Mouse (Mus musculus): ENCODE data around the gene Nckap5.

Gene Nckap5

DNA sequence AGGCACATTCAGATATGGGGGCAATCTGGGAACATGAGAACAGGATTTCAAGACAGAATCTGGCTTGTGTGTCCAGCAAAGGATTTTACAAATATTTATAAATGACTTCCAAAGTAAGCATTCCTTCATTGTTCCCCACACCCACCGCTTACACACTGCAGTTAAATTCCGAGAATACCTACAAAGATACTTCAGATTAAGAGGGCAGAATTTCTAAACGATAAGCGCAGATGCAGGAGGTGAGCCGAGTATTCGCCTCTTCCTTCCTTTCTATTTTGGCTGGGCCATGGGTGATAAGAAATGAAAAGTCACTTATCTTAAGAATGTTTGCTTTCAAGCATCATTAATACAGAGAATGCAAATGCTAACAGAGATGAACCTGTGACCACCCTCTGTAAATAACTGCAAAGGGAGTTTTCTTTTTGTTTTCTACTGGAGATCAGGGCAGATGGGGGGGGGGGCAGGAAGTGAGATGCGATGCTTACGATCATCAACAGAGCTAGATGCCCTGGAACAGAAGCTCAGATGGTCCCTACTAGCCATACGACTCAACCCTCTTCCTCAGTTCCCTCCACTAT lies 213.0 kb downstream of the Nckap5 start:
- no peak for DNase-seq (ENCODE audit: low spot score)

- DNase-seq (ENCODE audit: low spot score): no peak
Measured at GRCm38 (mm10) chr1:126616964-126617363, 213.6 kb downstream of the Nckap5 start.

DNA sequence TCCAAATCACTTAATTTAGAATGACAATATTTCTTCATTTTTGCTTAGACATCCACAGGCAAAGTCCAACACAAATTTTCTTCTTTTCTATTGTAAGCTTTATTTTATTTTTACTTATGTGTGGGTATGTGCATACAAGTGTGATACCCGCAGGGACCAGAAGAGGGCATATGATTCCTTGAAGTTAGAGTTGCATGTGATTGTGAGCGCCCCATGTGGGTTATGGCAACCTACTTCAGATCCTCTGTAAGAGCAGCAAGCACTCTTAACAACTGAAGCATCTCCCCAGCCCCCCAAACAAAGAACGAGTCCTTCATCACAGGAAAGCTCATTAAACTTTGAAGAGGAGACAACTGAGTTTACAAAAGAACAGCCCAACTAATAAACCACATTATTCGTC lies 217.7 kb downstream of the Nckap5 start:
- no peak for DNase-seq (ENCODE audit: low spot score)

DNA sequence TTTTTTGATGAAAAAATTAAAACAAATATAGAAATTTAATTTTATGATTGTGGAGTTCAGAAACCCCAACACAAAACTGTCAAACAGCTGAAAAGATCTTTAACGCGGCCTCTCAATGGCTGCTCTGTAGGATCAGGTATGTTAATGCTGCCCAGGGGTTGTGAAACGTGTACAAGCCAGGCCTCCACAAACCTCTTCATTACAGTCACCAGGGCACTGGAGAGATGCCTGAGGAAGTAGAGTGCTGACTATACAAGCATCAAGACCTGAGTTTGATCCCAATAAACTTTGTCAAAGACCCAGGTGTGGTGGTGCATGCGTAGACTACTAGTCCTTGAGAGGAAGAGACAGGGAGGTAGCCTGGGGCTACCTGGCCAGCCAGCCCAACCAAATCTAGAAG lies 222.0 kb downstream of the Nckap5 start:
- no peak for DNase-seq (ENCODE audit: low spot score)

DNA sequence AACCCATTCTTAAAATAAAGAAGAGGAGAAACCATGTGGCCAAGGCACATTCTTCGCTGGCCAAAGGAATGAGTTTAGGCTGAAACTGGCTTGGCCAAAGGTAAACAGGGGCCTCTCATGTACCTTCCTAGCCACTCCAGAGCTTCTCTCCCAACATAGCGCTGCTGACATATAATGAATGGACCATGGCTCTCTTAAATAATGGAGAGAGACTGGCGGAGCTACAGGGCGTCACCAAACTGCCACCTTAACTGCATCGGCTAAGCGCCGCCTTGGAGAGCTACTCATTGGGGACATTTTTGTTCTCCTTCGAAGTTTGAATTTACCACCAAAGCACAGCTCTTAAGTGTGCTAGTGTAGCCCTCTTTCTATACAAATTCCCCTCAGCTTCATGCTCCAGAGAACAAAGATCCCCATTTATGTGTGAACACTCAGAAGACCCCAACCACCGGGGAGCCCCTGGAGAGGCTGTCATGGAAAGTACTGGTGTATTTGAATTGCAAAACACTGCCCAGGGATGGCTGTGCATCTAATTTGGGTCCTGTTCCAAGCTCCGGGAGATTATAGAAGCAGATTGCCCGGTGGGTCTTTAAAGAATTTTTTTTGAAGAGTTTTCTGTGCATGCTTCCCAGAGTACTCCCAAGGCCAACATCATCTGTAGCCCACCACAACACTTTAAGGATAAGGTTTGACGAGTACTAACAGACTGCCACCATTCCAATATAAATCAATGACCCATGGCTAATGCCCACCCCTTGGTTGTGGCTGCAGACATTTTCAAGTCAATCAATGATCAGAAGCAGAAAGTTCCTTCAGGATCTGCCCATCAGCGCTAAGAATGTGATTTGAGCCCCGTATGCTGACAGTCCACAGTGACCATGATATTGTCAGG lies 224.2 kb downstream of the Nckap5 start:
- no peak for DNase-seq (ENCODE audit: low spot score)

- DNase-seq (ENCODE audit: low spot score): no peak
Measured at GRCm38 (mm10) chr1:126604551-126604950, 226.0 kb downstream of the Nckap5 start.

DNA sequence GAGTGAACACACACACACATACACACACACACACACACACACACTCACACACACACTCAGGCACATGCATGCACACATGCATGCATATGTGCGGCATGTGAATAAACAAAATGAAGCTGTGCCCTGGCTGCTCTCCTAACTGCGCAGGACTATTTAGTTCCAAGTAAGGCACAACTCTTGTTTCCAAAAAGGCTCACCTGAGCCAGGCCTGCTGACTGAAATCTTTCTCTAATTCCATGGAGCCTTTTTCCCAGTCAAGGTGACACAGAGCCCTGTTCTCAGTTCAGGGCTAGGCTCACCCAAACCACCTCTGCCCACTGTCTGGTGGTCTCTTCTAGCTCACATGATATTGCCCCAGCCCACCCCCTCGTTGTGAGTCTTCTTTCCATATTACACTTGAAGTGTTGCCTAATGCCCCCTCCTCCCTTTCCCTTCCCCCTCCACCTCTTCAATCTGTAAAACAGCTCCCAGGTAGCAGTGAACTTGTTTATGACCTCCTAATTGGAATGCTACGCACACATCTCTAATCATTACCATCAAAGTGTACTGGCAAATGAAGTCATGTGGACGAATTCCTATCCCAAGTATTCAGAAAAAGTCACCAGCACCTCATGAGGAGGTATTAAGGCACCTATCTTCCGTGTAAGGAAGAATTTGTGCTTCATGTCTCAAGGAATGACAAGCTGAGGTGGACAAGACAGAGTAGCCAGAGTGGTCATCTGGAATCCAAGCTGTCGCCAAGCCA lies 226.7 kb downstream of the Nckap5 start:
- no peak for DNase-seq (ENCODE audit: low spot score)

GRCm38 (mm10) chr1:126600596-126600995 lies 230.0 kb downstream of the Nckap5 start:
- DNase-seq (ENCODE audit: low spot score): peak; percentile 34

DNA sequence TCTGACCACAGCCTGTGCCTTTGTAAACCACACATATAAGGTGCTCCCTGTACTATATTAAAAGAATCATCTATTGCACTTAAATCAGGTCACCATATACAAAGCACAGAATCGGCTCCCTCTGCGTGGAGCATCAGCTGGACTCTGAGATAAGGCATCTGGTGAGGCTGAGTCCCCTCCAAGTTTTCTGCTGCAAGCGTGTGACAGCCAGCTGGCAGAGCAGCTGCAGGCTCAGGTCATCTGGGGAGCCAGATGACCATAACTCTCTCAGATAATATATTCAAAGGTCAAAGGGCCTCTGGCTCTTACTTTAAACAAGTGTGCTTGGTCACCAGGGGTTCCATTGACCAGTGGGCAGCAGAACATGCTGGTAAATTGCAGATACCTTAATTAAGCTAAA lies 233.2 kb downstream of the Nckap5 start:
- DNase-seq (ENCODE audit: low spot score): peak; percentile 67

- no peak for DNase-seq (ENCODE audit: low spot score)
Measured at GRCm38 (mm10) chr1:126594796-126595195, 235.8 kb downstream of the Nckap5 start.

- DNase-seq (ENCODE audit: low spot score): no peak
Measured at GRCm38 (mm10) chr1:126593044-126593805, 237.4 kb downstream of the Nckap5 start.

- no peak for DNase-seq (ENCODE audit: low spot score)
Measured at GRCm38 (mm10) chr1:126590911-126591310, 239.7 kb downstream of the Nckap5 start.

- DNase-seq (ENCODE audit: low spot score): no peak
Measured at GRCm38 (mm10) chr1:126578163-126578562, 252.4 kb downstream of the Nckap5 start.

- peak; percentile 78 for DNase-seq (ENCODE audit: low spot score)
Measured at GRCm38 (mm10) chr1:126574295-126574694, 256.3 kb downstream of the Nckap5 start.

- peak; percentile 57 for DNase-seq (ENCODE audit: low spot score)
Measured at GRCm38 (mm10) chr1:126573714-126574113, 256.9 kb downstream of the Nckap5 start.

DNA sequence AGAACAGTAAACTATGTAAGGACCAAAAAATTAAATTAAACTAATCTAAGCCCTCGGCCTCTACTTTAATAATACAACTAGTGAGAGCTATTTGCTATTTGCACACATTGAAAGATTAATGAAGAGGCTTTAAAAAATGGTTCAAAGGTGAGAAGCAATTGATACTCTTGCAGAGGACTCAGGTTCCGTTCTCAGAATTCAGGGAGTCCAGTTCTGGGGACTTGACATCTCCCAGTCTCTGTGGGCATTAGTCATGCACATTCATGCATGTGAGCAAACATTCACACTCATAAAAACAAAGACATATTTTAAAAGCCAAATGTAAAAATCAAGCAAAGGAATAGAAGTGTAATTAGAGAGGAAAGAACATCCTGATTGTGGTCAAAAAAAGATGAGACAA lies 257.5 kb downstream of the Nckap5 start:
- DNase-seq (ENCODE audit: low spot score): no peak

GRCm38 (mm10) chr1:126569611-126570238 lies 260.9 kb downstream of the Nckap5 start:
- DNase-seq (ENCODE audit: low spot score): no peak

DNA sequence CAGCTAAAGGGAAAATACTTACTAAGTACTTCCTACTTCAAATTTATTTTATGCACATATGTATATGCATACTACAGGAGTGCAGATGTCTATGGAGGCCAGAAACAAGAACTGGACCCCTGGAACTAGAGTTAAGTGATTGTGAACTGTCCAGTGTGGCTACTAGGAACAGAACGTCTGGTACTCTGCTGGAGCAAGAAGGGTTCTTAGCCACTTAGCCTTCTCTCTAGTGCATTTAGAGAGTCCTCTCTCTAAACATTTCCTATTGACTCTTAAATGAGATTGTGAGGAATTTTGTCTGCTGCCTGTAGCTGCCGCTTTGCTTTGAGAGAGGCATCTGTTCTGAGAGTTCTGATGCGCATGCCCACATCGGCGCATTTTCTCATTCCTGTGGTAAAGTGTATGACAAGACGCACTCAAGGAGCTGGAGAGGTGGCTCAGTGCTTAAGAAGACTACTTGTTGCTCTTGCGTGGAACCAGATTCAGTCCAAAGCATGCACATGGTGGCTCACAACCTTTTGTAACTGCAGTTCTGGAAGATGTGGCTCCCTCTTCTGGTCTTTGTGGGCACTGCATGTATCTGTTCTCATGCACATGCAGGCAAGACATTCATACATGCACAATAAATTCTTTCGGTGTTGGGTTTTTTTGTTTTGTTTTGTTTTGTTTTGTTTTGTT lies 261.9 kb downstream of the Nckap5 start:
- peak; percentile 65 for DNase-seq (ENCODE audit: low spot score)

DNA sequence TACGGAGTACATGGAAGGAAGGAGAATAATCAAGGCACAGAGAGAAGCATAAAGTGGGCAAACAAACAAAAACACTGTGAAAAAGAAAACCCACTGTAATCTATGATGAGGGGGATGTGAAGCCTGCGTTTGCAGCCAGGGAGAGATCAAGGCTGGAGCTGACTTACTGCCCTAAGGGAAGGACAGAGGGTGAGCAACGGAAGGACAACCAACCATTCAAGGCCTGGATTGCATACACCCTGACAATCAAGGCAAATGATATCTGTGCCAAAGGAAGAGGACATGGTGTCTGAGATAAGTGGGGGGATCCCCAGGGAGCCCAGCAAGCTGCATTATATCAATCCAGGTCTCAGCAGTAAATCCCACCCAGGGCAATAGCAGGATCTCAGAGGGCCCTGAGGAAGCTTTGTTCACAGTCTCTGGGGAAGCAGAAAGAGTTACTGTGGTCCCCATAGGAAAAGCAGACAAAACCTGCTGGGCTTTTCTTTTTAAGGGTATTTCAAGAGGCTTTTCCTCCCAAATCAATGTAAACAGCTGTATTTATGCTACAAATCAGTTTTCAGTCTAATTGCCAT lies 265.4 kb downstream of the Nckap5 start:
- DNase-seq (ENCODE audit: low spot score): no peak

DNA sequence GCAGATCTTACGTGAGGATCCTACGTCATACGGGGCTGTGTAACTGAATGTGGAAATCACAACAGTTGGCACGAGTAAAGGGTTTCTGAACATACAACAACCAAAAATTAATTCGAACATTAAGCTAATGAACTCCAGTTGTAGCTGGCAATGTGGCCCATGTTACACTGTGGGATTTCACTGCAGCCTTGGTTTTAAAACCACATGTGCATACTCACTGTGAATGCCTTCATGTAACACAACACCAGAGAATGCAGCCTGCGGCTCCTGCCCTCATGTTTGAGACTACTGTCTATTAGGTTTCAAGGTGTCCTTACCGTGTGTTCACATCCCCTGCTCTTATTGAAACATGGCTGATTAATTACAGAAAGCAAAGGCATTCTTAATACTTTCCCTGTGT lies 269.7 kb downstream of the Nckap5 start:
- no peak for DNase-seq (ENCODE audit: low spot score)
